Mouse (Mus musculus): Measurements from ENCODE around the gene Smc6. TPM values are rescaled to one million over a fixed set of nuclear protein-coding genes. Genes with fewer than 3 reads are reported as not detected.

The Smc6 gene
- polyA plus RNA-seq, 1 experiment from 2014 or later = 83.7 TPM

DNA sequence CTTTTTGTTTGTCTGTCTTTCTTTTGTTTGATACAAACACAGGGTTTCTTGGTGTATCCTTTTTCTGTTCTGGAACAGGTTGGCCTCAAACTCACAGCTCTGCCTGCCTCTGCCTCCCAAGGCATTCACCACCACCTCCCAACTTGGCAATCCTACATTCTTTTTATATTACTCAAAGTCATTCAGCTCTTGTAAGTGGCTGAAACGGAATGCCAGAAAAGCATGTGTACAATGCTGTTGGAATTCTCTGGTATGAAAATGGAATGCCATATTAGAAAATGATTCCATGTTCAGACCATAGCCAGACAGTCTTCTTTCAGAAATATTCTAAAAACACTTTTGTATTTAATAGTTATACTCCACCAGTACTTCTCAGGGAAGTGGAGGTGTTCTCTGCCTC lies 7.5 kb downstream of the Smc6 start:
- peaks cover 3% of the 10 kb centered on the region; the same call in 1 of the 2 replicates for H3K36me3 ChIP-seq (ENCODE audit: control insufficient read depth, insufficient read depth, low read length)
- 48% methylated on average over 1 of the region's 1 CpGs for WGBS
- no peak for ATAC-seq (ENCODE audit: low FRiP score, low TSS enrichment)
- H3K27me3 ChIP-seq (ENCODE audit: control insufficient read depth, insufficient read depth, low read length) = no peaks in the 10 kb centered on the region
- TF ChIP-seq EP300 (optimal IDR thresholded peaks at IDR 0.05) = no peak
- no peak for TF ChIP-seq CTCF (IDR thresholded peaks at IDR 0.05; ENCODE audit: low read depth)
- no peaks in the 10 kb centered on the region for H3K9me3 ChIP-seq (ENCODE audit: control insufficient read depth, low read length)
- no peak for DNase-seq (ENCODE audit: low spot score)
- H3K4me2 ChIP-seq (replicated peaks; ENCODE audit: low read depth) = no peak overlapping the region
- no peak overlapping the region for H3K4me3 ChIP-seq (ENCODE audit: low read depth, low read length)
- H3K9ac ChIP-seq (ENCODE audit: low read length) = no peak overlapping the region
- no peaks in the 10 kb centered on the region for H3K4me1 ChIP-seq (replicated peaks; ENCODE audit: control insufficient read depth, insufficient read depth)
- H3K27ac ChIP-seq (replicated peaks) = no peak overlapping the region

DNA sequence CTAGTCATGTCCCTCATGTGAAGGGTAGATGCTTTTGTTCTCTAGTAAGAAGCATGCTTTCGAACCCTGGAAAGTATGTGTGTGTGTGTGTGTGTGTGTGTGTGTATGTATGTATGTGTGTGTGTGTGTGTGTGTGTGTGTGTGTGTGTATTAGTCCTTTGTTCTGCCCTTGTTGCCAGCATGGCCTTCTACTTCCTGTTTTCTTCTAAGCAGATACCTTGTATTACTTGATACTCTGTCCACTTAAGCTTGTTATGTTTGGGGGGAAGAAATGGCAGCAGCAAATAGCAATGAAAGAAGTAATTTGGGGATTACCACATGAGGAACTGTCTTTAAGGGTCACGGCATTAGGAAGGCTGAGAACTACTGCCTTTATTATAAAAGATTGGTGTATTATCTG lies 10.9 kb downstream of the Smc6 start:
- Histone ChIP-seq H3K27ac (replicated peaks) (no peak overlapping the region), H3K9me3 (ENCODE audit: control insufficient read depth, low read length) (no peaks in the 10 kb centered on the region), H3K4me2 (replicated peaks; ENCODE audit: low read depth) (no peak overlapping the region), H3K9ac (ENCODE audit: low read length) (no peak overlapping the region), H3K4me3 (ENCODE audit: low read depth, low read length) (no peak overlapping the region), H3K27me3 (ENCODE audit: control insufficient read depth, insufficient read depth, low read length) (no peaks in the 10 kb centered on the region), H3K36me3 (ENCODE audit: control insufficient read depth, insufficient read depth, low read length) (peaks cover 8% of the 10 kb centered on the region), H3K4me1 (replicated peaks; ENCODE audit: control insufficient read depth, insufficient read depth) (no peaks in the 10 kb centered on the region)
- no peak for ATAC-seq (ENCODE audit: low FRiP score, low TSS enrichment)
- no peak for TF ChIP-seq EP300 (optimal IDR thresholded peaks at IDR 0.05)
- TF ChIP-seq CTCF (IDR thresholded peaks at IDR 0.05; ENCODE audit: low read depth) = no peak
- 93% methylated on average over 2 of the region's 2 CpGs for WGBS
- no peak for DNase-seq (ENCODE audit: low spot score)

DNA sequence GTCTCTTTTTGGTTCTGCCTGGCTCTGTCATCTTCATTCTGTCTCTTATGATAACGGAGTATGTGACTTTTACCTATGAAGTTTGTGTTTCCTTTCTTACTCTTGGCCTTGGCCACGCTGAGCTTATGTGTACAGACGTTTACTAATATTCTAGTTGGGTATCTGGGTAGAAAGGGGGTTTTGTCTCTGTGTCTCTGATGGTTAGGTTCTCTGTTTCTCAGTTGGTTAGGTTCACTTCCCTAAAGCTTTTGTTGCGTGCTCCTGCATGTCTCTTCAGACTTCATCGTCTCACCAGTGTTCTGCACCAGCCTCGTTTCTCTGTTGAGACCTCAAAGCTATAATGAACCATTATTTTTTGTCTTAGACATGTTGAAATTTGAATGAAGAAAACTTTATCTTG lies 11.5 kb downstream of the Smc6 start:
- Histone ChIP-seq H3K27ac (replicated peaks) (no peak overlapping the region), H3K4me3 (ENCODE audit: low read depth, low read length) (no peak overlapping the region), H3K9me3 (ENCODE audit: control insufficient read depth, low read length) (no peaks in the 10 kb centered on the region), H3K9ac (ENCODE audit: low read length) (no peak overlapping the region), H3K4me2 (replicated peaks; ENCODE audit: low read depth) (no peak overlapping the region), H3K4me1 (replicated peaks; ENCODE audit: control insufficient read depth, insufficient read depth) (no peaks in the 10 kb centered on the region), H3K27me3 (ENCODE audit: control insufficient read depth, insufficient read depth, low read length) (no peaks in the 10 kb centered on the region), H3K36me3 (ENCODE audit: control insufficient read depth, insufficient read depth, low read length) (peaks cover 8% of the 10 kb centered on the region)
- no peak for ATAC-seq (ENCODE audit: low FRiP score, low TSS enrichment)
- no peak for TF ChIP-seq EP300 (optimal IDR thresholded peaks at IDR 0.05)
- no peak for TF ChIP-seq CTCF (IDR thresholded peaks at IDR 0.05; ENCODE audit: low read depth)
- DNase-seq (ENCODE audit: low spot score) = no peak
- WGBS = 88% methylated on average over 6 of the region's 6 CpGs

DNA sequence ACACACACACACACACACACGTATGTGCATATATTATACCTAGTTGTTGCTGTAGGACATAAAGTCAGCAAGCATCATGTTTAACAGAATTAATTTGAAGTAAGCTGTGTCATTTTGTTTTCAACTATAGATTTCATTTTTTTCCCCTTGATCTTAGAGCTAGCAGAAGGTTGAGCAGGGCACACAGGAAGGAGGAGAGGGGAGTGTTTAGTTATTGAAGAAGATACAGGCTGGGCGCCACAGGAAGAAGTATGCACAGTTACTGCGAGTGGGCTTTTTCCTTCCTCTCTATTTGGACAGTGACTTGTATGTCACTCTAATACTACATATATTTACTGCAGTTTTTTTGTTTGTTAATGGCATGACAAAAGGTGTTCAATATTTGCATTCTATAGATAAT lies 14.2 kb downstream of the Smc6 start:
- Histone ChIP-seq H3K4me1 (replicated peaks; ENCODE audit: control insufficient read depth, insufficient read depth) (no peaks in the 10 kb centered on the region), H3K27ac (replicated peaks) (no peak overlapping the region), H3K9me3 (ENCODE audit: control insufficient read depth, low read length) (no peaks in the 10 kb centered on the region), H3K36me3 (ENCODE audit: control insufficient read depth, insufficient read depth, low read length) (peaks cover 14% of the 10 kb centered on the region), H3K9ac (ENCODE audit: low read length) (no peak overlapping the region), H3K4me2 (replicated peaks; ENCODE audit: low read depth) (no peak overlapping the region), H3K27me3 (ENCODE audit: control insufficient read depth, insufficient read depth, low read length) (no peaks in the 10 kb centered on the region), H3K4me3 (ENCODE audit: low read depth, low read length) (no peak overlapping the region)
- 90% methylated on average over 3 of the region's 3 CpGs for WGBS
- no peak for DNase-seq (ENCODE audit: low spot score)
- no peak for ATAC-seq (ENCODE audit: low FRiP score, low TSS enrichment)
- TF ChIP-seq EP300 (optimal IDR thresholded peaks at IDR 0.05) = no peak
- no peak for TF ChIP-seq CTCF (IDR thresholded peaks at IDR 0.05; ENCODE audit: low read depth)

DNA sequence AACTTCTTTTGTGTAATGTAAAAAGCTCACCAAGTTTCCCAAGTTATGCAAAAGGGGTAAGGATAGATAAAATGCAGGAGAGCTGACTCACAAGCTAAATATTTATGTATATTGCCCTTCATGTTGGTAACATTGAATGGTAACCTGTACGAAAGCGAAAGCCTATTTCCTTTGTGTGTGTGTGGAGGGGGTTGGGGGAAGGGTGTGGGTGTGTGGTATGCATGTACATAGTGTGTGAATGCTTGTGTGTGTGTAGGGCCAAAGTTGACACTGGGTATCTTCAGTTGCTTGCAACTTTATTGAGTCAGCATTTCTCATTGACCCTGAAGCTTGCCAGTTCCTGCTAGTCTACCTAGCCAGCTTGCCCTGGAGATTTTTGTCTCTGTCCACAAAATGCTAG lies 15.9 kb downstream of the Smc6 start:
- no peak overlapping the region for H3K4me2 ChIP-seq (replicated peaks; ENCODE audit: low read depth)
- TF ChIP-seq CTCF (IDR thresholded peaks at IDR 0.05; ENCODE audit: low read depth) (no peak), EP300 (optimal IDR thresholded peaks at IDR 0.05) (no peak)
- no peaks in the 10 kb centered on the region for H3K27me3 ChIP-seq (ENCODE audit: control insufficient read depth, insufficient read depth, low read length)
- no peak overlapping the region for H3K9ac ChIP-seq (ENCODE audit: low read length)
- WGBS = 85% methylated on average over 2 of the region's 2 CpGs
- DNase-seq (ENCODE audit: low spot score) (peak; percentile 56), ATAC-seq (ENCODE audit: low FRiP score, low TSS enrichment) (peak; percentile 97)
- H3K27ac ChIP-seq (replicated peaks) = no peak overlapping the region
- H3K36me3 ChIP-seq (ENCODE audit: control insufficient read depth, insufficient read depth, low read length) = peaks cover 19% of the 10 kb centered on the region
- H3K4me3 ChIP-seq (ENCODE audit: low read depth, low read length) = no peak overlapping the region
- no peaks in the 10 kb centered on the region for H3K4me1 ChIP-seq (replicated peaks; ENCODE audit: control insufficient read depth, insufficient read depth)
- H3K9me3 ChIP-seq (ENCODE audit: control insufficient read depth, low read length) = no peaks in the 10 kb centered on the region

DNA sequence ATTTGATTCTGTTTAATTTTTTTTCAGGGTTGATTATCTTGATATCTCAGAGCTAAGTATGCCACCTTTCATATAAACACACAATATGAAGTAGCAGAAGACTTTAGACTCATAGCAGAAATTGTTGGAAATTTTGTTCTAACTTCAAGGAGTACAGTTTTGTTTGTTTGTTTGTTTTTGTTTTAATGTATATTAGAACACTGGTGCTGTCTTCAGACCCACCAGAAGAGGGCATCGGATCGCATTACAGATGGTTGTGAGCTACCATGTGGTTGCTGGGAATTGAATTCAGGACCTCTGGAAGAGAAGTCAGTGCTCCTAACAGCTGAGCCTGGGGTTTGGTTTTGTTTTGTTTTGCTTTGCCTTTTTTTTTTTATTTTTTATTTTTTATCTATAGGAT lies 20.7 kb downstream of the Smc6 start:
- ATAC-seq (ENCODE audit: low FRiP score, low TSS enrichment) (no peak), DNase-seq (ENCODE audit: low spot score) (no peak)
- Histone ChIP-seq H3K27ac (replicated peaks) (no peak overlapping the region), H3K9me3 (ENCODE audit: control insufficient read depth, low read length) (no peaks in the 10 kb centered on the region), H3K27me3 (ENCODE audit: control insufficient read depth, insufficient read depth, low read length) (no peaks in the 10 kb centered on the region), H3K4me1 (replicated peaks; ENCODE audit: control insufficient read depth, insufficient read depth) (no peaks in the 10 kb centered on the region), H3K9ac (ENCODE audit: low read length) (no peak overlapping the region), H3K4me3 (ENCODE audit: low read depth, low read length) (no peak overlapping the region), H3K36me3 (ENCODE audit: control insufficient read depth, insufficient read depth, low read length) (peaks cover 24% of the 10 kb centered on the region), H3K4me2 (replicated peaks; ENCODE audit: low read depth) (no peak overlapping the region)
- 97% methylated on average over 2 of the region's 2 CpGs for WGBS
- TF ChIP-seq CTCF (IDR thresholded peaks at IDR 0.05; ENCODE audit: low read depth) (peak; percentile 31), EP300 (optimal IDR thresholded peaks at IDR 0.05) (no peak)

Data from stomach, postnatal 0 days (tissue).